Mouse (Mus musculus) splenic B cell, adult 2 months (primary cell): ENCODE measurements around the gene Zfp408.

Experiments used
- DNase-seq: peaks from one replicate; pipeline ENCODE4 v3.0.0-alpha.2; 2011; ENCODE audit warnings: low read depth, low spot score
- H3K27me3 ChIP-seq: 2 replicates; pipeline ENCODE4 v1.6.1; 2012; ENCODE audit warnings: mild to moderate bottlenecking, low read length, moderate library complexity, mixed read lengths; ENCODE audit not compliant: control insufficient read depth, poor library complexity, insufficient read depth, severe bottlenecking
- H3K36me3 ChIP-seq: 2 replicates; pipeline ENCODE4 v1.6.1; 2012; ENCODE audit warnings: mild to moderate bottlenecking, low read length, moderate library complexity, mixed read lengths; ENCODE audit not compliant: control insufficient read depth, poor library complexity, insufficient read depth, severe bottlenecking

The Zfp408 gene

DNA sequence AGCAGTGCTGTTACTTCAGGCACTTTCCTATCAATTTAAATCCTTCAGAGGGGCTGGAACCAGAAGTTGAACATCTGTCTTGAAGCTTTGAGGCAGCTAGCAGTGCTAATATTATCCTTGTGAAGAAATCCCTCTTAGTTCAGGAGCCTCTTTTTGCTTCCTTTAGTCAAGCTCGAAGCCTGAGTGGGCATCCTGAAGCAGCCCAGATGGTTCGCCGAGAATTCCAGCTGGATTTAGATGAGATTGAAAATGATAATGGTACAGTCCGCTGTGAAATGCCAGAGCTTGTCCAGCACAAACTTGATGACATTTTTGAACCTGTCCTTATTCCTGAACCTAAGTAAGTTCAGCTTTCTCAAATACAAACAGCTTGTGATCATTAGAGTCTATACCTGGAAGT lies 49.1 kb downstream of the Zfp408 start:
- Histone ChIP-seq H3K27me3 (no peaks in the 10 kb centered on the region), H3K36me3 (peaks cover 7% of the 10 kb centered on the region; the same call in 1 of the 2 replicates)
- DNase-seq: no peak
